Mouse (Mus musculus): ENCODE measurements around the gene Tmem125.

- TF ChIP-seq POLR2A (IDR thresholded peaks at IDR 0.05; ENCODE audit: low read depth, low read length) (no peak), CTCF (conservative IDR thresholded peaks at IDR 0.05; ENCODE audit: insufficient read depth, insufficient read length, low read depth, low read length) (no peak)
These were observed 45.9 kb upstream of the Tmem125 start for GRCm38 (mm10) chr4:118589733-118590130.

All from kidney, adult 2 months (tissue).